Mouse (Mus musculus): Measurements from ENCODE around the gene Krtap2-4.

- TF ChIP-seq CTCF (IDR thresholded peaks at IDR 0.05; ENCODE audit: insufficient read depth, low read length) (no peak), POLR2A (IDR thresholded peaks at IDR 0.05; ENCODE audit: borderline replicate concordance, extremely low read depth, low read depth, low read length) (no peak)
Measured at GRCm38 (mm10) chr11:99581051-99581450, 33.6 kb downstream of the Krtap2-4 start.
